Comparison of ENCODE assay signal across 8 mouse cellular contexts in genomic region chr11:120571754-120572416, GRCm38 (mm10). TPM values are rescaled to one million over a fixed set of nuclear protein-coding genes. Genes with fewer than 3 reads are reported as not detected.
DNase-seq lines count a peak whose midpoint lies in the region; ATAC-seq and TF ChIP-seq lines count a peak whose summit lies in the region.

No protein-coding gene starts in this region.

- intact Hi-C loops in gastrocnemius, adult 2 months (cut with DNase I), result loop anchor here (1.0 kb wide), 1 partner anchor 21 kb away; the partner anchor contains the start of gene Ppp1r27
- intact Hi-C loops in gastrocnemius, postnatal 36 days (cut with DNase I), result no loop called here

- H3K36me3 ChIP-seq in thymus, adult 2 months (ENCODE audit: control insufficient read depth, insufficient read depth, low read length), result peaks cover 20% of the 10 kb centered on the region
- peaks cover 40% of the 10 kb centered on the region for H3K36me3 ChIP-seq in limb, embryonic 15.5 days

- H3K4me1 ChIP-seq in thymus, adult 2 months (replicated peaks; ENCODE audit: control insufficient read depth, insufficient read depth, low read length), result peaks cover 7% of the 10 kb centered on the region
- H3K4me1 ChIP-seq in limb, embryonic 15.5 days, result peaks cover 28% of the 10 kb centered on the region

- peak overlapping the region; percentile 76 for H3K4me3 ChIP-seq in gastrocnemius, adult 2 months
- peak overlapping the region; percentile 73 for H3K4me3 ChIP-seq in thymus, adult 2 months (ENCODE audit: control insufficient read depth, insufficient read depth, low read length)
- peak overlapping the region; percentile 80 for H3K4me3 ChIP-seq in limb, embryonic 15.5 days

- H3K4me2 ChIP-seq in limb, embryonic 15.5 days, result peak overlapping the region; percentile 76

- no peaks in the 10 kb centered on the region for H3K27me3 ChIP-seq in thymus, adult 2 months (ENCODE audit: control insufficient read depth, insufficient read depth, low read length)
- H3K27me3 ChIP-seq in limb, embryonic 15.5 days, result no peaks in the 10 kb centered on the region

- H3K9me3 ChIP-seq in limb, embryonic 15.5 days, result no peaks in the 10 kb centered on the region

- no peak for DNase-seq in gastrocnemius, adult 2 months
- DNase-seq in gastrocnemius, postnatal 36 days, result no peak
- no peak for DNase-seq in thymus, adult 2 months
- DNase-seq in thymus, postnatal 36 days, result no peak
- no peak for DNase-seq in adrenal gland, adult 2 months
- DNase-seq in gastrocnemius, postnatal 25 days, result no peak
- no peak for DNase-seq in frontal cortex, postnatal 10 days (ENCODE audit: low spot score in 2 of 2)

- peak overlapping the region; percentile 94 for H3K9ac ChIP-seq in limb, embryonic 15.5 days

- no peak for TF ChIP-seq POLR2A in thymus, adult 2 months (IDR thresholded peaks at IDR 0.05; ENCODE audit: control insufficient read depth, extremely low read depth, insufficient read depth, low read length, poor library complexity)

- no peak for ATAC-seq in limb, embryonic 15.5 days (ENCODE audit: insufficient number of reproducible peaks, low FRiP score, low TSS enrichment, low read depth)

- peak overlapping the region; percentile 99 for H3K27ac ChIP-seq in gastrocnemius, adult 2 months
- no peak overlapping the region for H3K27ac ChIP-seq in thymus, adult 2 months (ENCODE audit: control insufficient read depth, insufficient read depth, low read length)
- peak overlapping the region; percentile 97 for H3K27ac ChIP-seq in limb, embryonic 15.5 days

- WGBS in thymus, adult 2 months, result 8% methylated on average over 11 of the region's 11 CpGs
- WGBS in limb, embryonic 15.5 days, result 8% methylated on average over 11 of the region's 11 CpGs

- no peak for TF ChIP-seq CTCF in gastrocnemius, adult 2 months (IDR thresholded peaks at IDR 0.05)
- TF ChIP-seq CTCF in thymus, adult 2 months (IDR thresholded peaks at IDR 0.05; ENCODE audit: borderline replicate concordance, control insufficient read depth, extremely low read depth, insufficient read depth, low read length, poor library complexity), result no peak

RNA-seq across cellular contexts. Expression of gene P4hb, which starts 1.2 kb away (rescaled TPM):
- total RNA-seq in gastrocnemius, adult 2 months (2021), result 100 to 1,000 TPM; 201 to 240 TPM
- 100 to 1,000 TPM; 174 to 203 TPM for total RNA-seq in gastrocnemius, postnatal 36 days (2021)
- 125 and 139 TPM in 2 replicates for polyA plus RNA-seq in thymus, adult 2 months (2012; rRNA removed)
- 1,021 and 1,099 TPM in 2 replicates for polyA plus RNA-seq in limb, embryonic 15.5 days (2015; fragmentation: Nextera tagmentation; extraction: Ambion mirVana)
- 100 to 1,000 TPM; 462 to 524 TPM for total RNA-seq in adrenal gland, adult 2 months (2021)
- polyA plus RNA-seq in adrenal gland, adult 2 months (2012; rRNA removed), result 108 and 126 TPM in 2 replicates
- 100 to 1,000 TPM; 192 to 198 TPM for total RNA-seq in gastrocnemius, postnatal 25 days (2021)

RNA-seq across cellular contexts. Expression of gene Arhgdia, which starts 9.5 kb away (rescaled TPM):
- total RNA-seq in gastrocnemius, adult 2 months (2021), result 10 to 100 TPM; 72.1 to 89.6 TPM
- 10 to 100 TPM; 73.1 to 77.1 TPM for total RNA-seq in gastrocnemius, postnatal 36 days (2021)
- 1,184 and 1,219 TPM in 2 replicates for polyA plus RNA-seq in thymus, adult 2 months (2012; rRNA removed)
- polyA plus RNA-seq in limb, embryonic 15.5 days (2015; fragmentation: Nextera tagmentation; extraction: Ambion mirVana), result 581 and 641 TPM in 2 replicates
- 100 to 1,000 TPM; 355 to 386 TPM for total RNA-seq in adrenal gland, adult 2 months (2021)
- polyA plus RNA-seq in adrenal gland, adult 2 months (2012; rRNA removed), result 712 and 786 TPM in 2 replicates
- total RNA-seq in gastrocnemius, postnatal 25 days (2021), result 10 to 100 TPM; 80.1 to 95.2 TPM

RNA-seq across cellular contexts. Expression of gene Ppp1r27, which starts 21.0 kb away (rescaled TPM):
- total RNA-seq in gastrocnemius, adult 2 months (2021), result 100 to 1,000 TPM; 188 to 418 TPM
- total RNA-seq in gastrocnemius, postnatal 36 days (2021), result 100 to 1,000 TPM; 153 to 173 TPM
- polyA plus RNA-seq in thymus, adult 2 months (2012; rRNA removed), result 5.0 and 6.4 TPM in 2 replicates
- polyA plus RNA-seq in limb, embryonic 15.5 days (2015; fragmentation: Nextera tagmentation; extraction: Ambion mirVana), result 3.2 and 11.9 TPM in 2 replicates
- total RNA-seq in adrenal gland, adult 2 months (2021), result under 1 TPM; 0.40 to 0.79 TPM
- 0.83 and 1.2 TPM in 2 replicates for polyA plus RNA-seq in adrenal gland, adult 2 months (2012; rRNA removed)
- total RNA-seq in gastrocnemius, postnatal 25 days (2021), result 100 to 1,000 TPM in 1 of 2 experiments, 10 to 100 TPM in 1; 92.3 to 377 TPM

RNA-seq across cellular contexts. Expression of gene Mcrip1, which starts 22.4 kb away (rescaled TPM):
- 10 to 100 TPM; 21.7 to 22.1 TPM for total RNA-seq in gastrocnemius, adult 2 months (2021)
- 10 to 100 TPM; 19.9 to 23.8 TPM for total RNA-seq in gastrocnemius, postnatal 36 days (2021)
- polyA plus RNA-seq in thymus, adult 2 months (2012; rRNA removed), result 167 and 191 TPM in 2 replicates
- polyA plus RNA-seq in limb, embryonic 15.5 days (2015; fragmentation: Nextera tagmentation; extraction: Ambion mirVana), result 237 and 239 TPM in 2 replicates
- total RNA-seq in adrenal gland, adult 2 months (2021), result 10 to 100 TPM; 56.9 to 65.8 TPM
- polyA plus RNA-seq in adrenal gland, adult 2 months (2012; rRNA removed), result 136 and 157 TPM in 2 replicates
- 10 to 100 TPM; 21.4 to 23.7 TPM for total RNA-seq in gastrocnemius, postnatal 25 days (2021)

RNA-seq across cellular contexts. Expression of gene Alyref, which starts 26.3 kb away (rescaled TPM):
- 10 to 100 TPM; 36.0 to 44.7 TPM for total RNA-seq in gastrocnemius, adult 2 months (2021)
- 10 to 100 TPM; 36.1 to 41.5 TPM for total RNA-seq in gastrocnemius, postnatal 36 days (2021)
- polyA plus RNA-seq in thymus, adult 2 months (2012; rRNA removed), result 60.9 and 74.6 TPM in 2 replicates
- polyA plus RNA-seq in limb, embryonic 15.5 days (2015; fragmentation: Nextera tagmentation; extraction: Ambion mirVana), result 342 and 405 TPM in 2 replicates
- total RNA-seq in adrenal gland, adult 2 months (2021), result 10 to 100 TPM; 85.5 to 97.9 TPM
- polyA plus RNA-seq in adrenal gland, adult 2 months (2012; rRNA removed), result 10.3 and 12.6 TPM in 2 replicates
- total RNA-seq in gastrocnemius, postnatal 25 days (2021), result 10 to 100 TPM; 39.1 to 40.5 TPM

Comparison
In these comparisons a context has a peak if more than half of its experiments do, and no peak if none do; other contexts are left out.
1. RNA of gene Ppp1r27, which starts 21.0 kb away (total RNA-seq): 188 to 418 TPM in gastrocnemius, adult 2 months, 92.3 to 377 TPM in gastrocnemius, postnatal 25 days and 153 to 173 TPM in gastrocnemius, postnatal 36 days; 0.40 to 0.79 TPM in adrenal gland, adult 2 months; every median in the first group is over 10 times any median in the second.
2. Peak in every context shown above with its lines, with median percentiles within 50 percentile points of each other: H3K4me3 ChIP-seq.